26 mouse cellular contexts compared by ENCODE assay signal in genomic region chr4:142618770-142619169, GRCm38 (mm10).
A peak's percentile ranks its signal among the peaks of the same experiment; 100 is the strongest.
DNase-seq lines count a peak whose midpoint lies in the region; ATAC-seq and TF ChIP-seq lines count a peak whose summit lies in the region.
"Had no signal": no experiment of that assay in that cellular context is flagged by ENCODE, and none has a peak within 500 bp of the region (broad histone marks: within the 10 kb centered on the region; RNA-seq: fewer than 3 reads in every experiment).

No protein-coding gene starts in this region.

- no peaks in the 10 kb centered on the region for H3K36me3 ChIP-seq in hindbrain, embryonic 12.5 days
- no peaks in the 10 kb centered on the region for H3K36me3 ChIP-seq in hindbrain, postnatal 0 days (ENCODE audit: insufficient read depth, low read length)
- H3K36me3 ChIP-seq: forebrain, embryonic 15.5 days; heart, embryonic 13.5 days; hindbrain, embryonic 13.5 days; limb, embryonic 13.5 days; liver, embryonic 12.5 days; midbrain, embryonic 10.5 days; neural tube, embryonic 13.5 days had no signal

- 17% methylated on average over 4 of the region's 4 CpGs for WGBS in hindbrain, embryonic 12.5 days
- WGBS in hindbrain, postnatal 0 days: 13% methylated on average over 4 of the region's 4 CpGs

- H3K4me3 ChIP-seq in hindbrain, embryonic 12.5 days: no peak overlapping the region
- no peak overlapping the region for H3K4me3 ChIP-seq in hindbrain, postnatal 0 days (ENCODE audit: low read length)
- H3K4me3 ChIP-seq: forebrain, embryonic 15.5 days; heart, embryonic 13.5 days; hindbrain, embryonic 13.5 days; limb, embryonic 13.5 days; liver, embryonic 12.5 days; midbrain, embryonic 10.5 days; myocyte; neural tube, embryonic 13.5 days had no signal

- H3K9ac ChIP-seq in hindbrain, embryonic 12.5 days: no peak overlapping the region
- H3K9ac ChIP-seq in hindbrain, postnatal 0 days (replicated peaks; ENCODE audit: low read length): no peak overlapping the region
- H3K9ac ChIP-seq: forebrain, embryonic 15.5 days; heart, embryonic 13.5 days; hindbrain, embryonic 13.5 days; limb, embryonic 13.5 days; liver, embryonic 12.5 days; lung, embryonic 14.5 days; neural tube, embryonic 13.5 days had no signal

- 0 out of 2 replicates have a peak, but pooled peaks cover 2% of the 10 kb centered on the region for H3K27me3 ChIP-seq in hindbrain, embryonic 12.5 days
- H3K27me3 ChIP-seq in hindbrain, postnatal 0 days (ENCODE audit: insufficient read depth, low read length): no peaks in the 10 kb centered on the region
- H3K27me3 ChIP-seq: forebrain, embryonic 15.5 days; heart, embryonic 13.5 days; hindbrain, embryonic 13.5 days; limb, embryonic 13.5 days; liver, embryonic 12.5 days had no signal

- no peak for DNase-seq in hindbrain, postnatal 0 days (ENCODE audit: low spot score)
- DNase-seq in R1 (ENCODE audit: low read depth, low spot score): peak; percentile 3
- DNase-seq in kidney, adult 8-10 months: peak; percentile 34 to 40
- peak; percentile 13 for DNase-seq in kidney, postnatal 14 days
- DNase-seq in right cerebral cortex, adult 2 months (ENCODE audit: low spot score in 2 of 2): no peak
- DNase-seq in urinary bladder, postnatal 10 days (ENCODE audit: low spot score): no peak
- DNase-seq: adrenal gland, postnatal 25 days; cerebellum, adult 8-10 months; gastrocnemius, postnatal 25 days; heart, adult 18-20 months; heart, postnatal 14 days; layer of hippocampus, postnatal 36 days; lung, embryonic 14.5 days; right cerebral cortex, adult 18-20 months; thymus, adult 18-20 months; thymus, postnatal 36 days had no signal

- no peaks in the 10 kb centered on the region for H3K9me3 ChIP-seq in hindbrain, embryonic 12.5 days (replicated peaks)
- no peaks in the 10 kb centered on the region for H3K9me3 ChIP-seq in hindbrain, postnatal 0 days (ENCODE audit: low read length)
- H3K9me3 ChIP-seq: forebrain, embryonic 15.5 days; heart, embryonic 13.5 days; limb, embryonic 13.5 days; midbrain, embryonic 10.5 days; neural tube, embryonic 13.5 days had no signal

- 0 out of 2 replicates have a peak, but pooled peaks have one; percentile 13 for ATAC-seq in hindbrain, embryonic 12.5 days (ENCODE audit: low FRiP score)
- no peak for ATAC-seq in hindbrain, postnatal 0 days
- ATAC-seq: forebrain, embryonic 15.5 days; liver, embryonic 12.5 days; midbrain, embryonic 16.5 days had no signal

- no peak overlapping the region for H3K4me2 ChIP-seq in hindbrain, embryonic 12.5 days (replicated peaks)
- no peak overlapping the region for H3K4me2 ChIP-seq in hindbrain, postnatal 0 days (ENCODE audit: low read depth, low read length)
- H3K4me2 ChIP-seq: forebrain, embryonic 15.5 days; heart, embryonic 13.5 days; hindbrain, embryonic 13.5 days; limb, embryonic 13.5 days; liver, embryonic 12.5 days; lung, embryonic 14.5 days; neural tube, embryonic 13.5 days had no signal

- no peak for TF ChIP-seq CTCF in hindbrain, postnatal 0 days (IDR thresholded peaks at IDR 0.05; ENCODE audit: low read depth)

- no peak overlapping the region for H3K27ac ChIP-seq in hindbrain, embryonic 12.5 days
- H3K27ac ChIP-seq in hindbrain, postnatal 0 days: no peak overlapping the region
- H3K27ac ChIP-seq: forebrain, embryonic 15.5 days; heart, embryonic 13.5 days; hindbrain, embryonic 13.5 days; limb, embryonic 13.5 days; liver, embryonic 12.5 days; midbrain, embryonic 10.5 days; neural tube, embryonic 13.5 days had no signal

- H3K4me1 ChIP-seq in hindbrain, embryonic 12.5 days: peaks cover 20% of the 10 kb centered on the region
- no peaks in the 10 kb centered on the region for H3K4me1 ChIP-seq in hindbrain, postnatal 0 days (ENCODE audit: insufficient read depth, low read length)
- H3K4me1 ChIP-seq: forebrain, embryonic 15.5 days; liver, embryonic 12.5 days had no signal

Comparison
In these comparisons a context has a peak if more than half of its experiments do, and no peak if none do; other contexts are left out.
1. DNase-seq: peak in R1 (single experiment), kidney, adult 8-10 months (2 of 2) and kidney, postnatal 14 days (single experiment); none in hindbrain, postnatal 0 days (single experiment), right cerebral cortex, adult 2 months (0 of 2) and urinary bladder, postnatal 10 days (single experiment).